Mouse (Mus musculus) stomach, postnatal 0 days (tissue): ENCODE measurements around the gene Clca4a. TPM values are rescaled to one million over a fixed set of nuclear protein-coding genes. Genes with fewer than 3 reads are reported as not detected.

Source experiments
- ATAC-seq: fragments of 200-750 bp; cut with Nextera tagmentation; 2 replicates; pipeline ENCODE4 v1.8.0; 2017; ENCODE audit not compliant: low FRiP score, low TSS enrichment
- DNase-seq: peaks from one replicate; pipeline ENCODE4 v3.0.0-alpha.2; 2016; ENCODE audit warnings: low spot score
- H3K27ac ChIP-seq: fragments of 300-500 bp; sonication (generic); replicated peaks from 2 replicates; pipeline ENCODE4 v1.5.1; 2014; ENCODE audit warnings: mild to moderate bottlenecking, control low read depth
- H3K27me3 ChIP-seq: fragments of 300-500 bp; sonication (generic); 2 replicates; pipeline ENCODE4 v1.6.1; 2014; ENCODE audit warnings: low read length; ENCODE audit not compliant: control insufficient read depth, insufficient read depth
- H3K36me3 ChIP-seq: fragments of 300-500 bp; sonication (generic); 2 replicates; pipeline ENCODE4 v1.6.1; 2014; ENCODE audit warnings: low read length, mixed read lengths; ENCODE audit not compliant: control insufficient read depth, insufficient read depth
- H3K4me1 ChIP-seq: fragments of 300-500 bp; sonication (generic); replicated peaks from 2 replicates; pipeline ENCODE4 v1.6.1; 2014; ENCODE audit warnings: antibody characterized with exemption; ENCODE audit not compliant: control insufficient read depth, insufficient read depth
- H3K4me2 ChIP-seq: fragments of 300-500 bp; sonication (generic); replicated peaks from 2 replicates; pipeline ENCODE4 v1.6.1; 2014; ENCODE audit warnings: low read depth, mild to moderate bottlenecking, control low read depth, moderate library complexity
- H3K4me3 ChIP-seq: fragments of 300-500 bp; sonication (generic); 2 replicates; pipeline ENCODE4 v1.5.1; 2014; ENCODE audit warnings: low read depth, low read length, control low read depth
- H3K9ac ChIP-seq: fragments of 300-500 bp; sonication (generic); 2 replicates; pipeline ENCODE4 v1.6.1; 2014; ENCODE audit warnings: mild to moderate bottlenecking, low read length, control low read depth, mixed read lengths
- H3K9me3 ChIP-seq: fragments of 300-500 bp; sonication (generic); 2 replicates; pipeline ENCODE4 v1.6.1; 2016; ENCODE audit warnings: low read length; ENCODE audit not compliant: control insufficient read depth
- CTCF ChIP-seq: IDR thresholded peaks from 2 replicates; pipeline ENCODE4 v1.5.1; 2016; ENCODE audit warnings: antibody characterized with exemption, low read depth, mild to moderate bottlenecking, moderate library complexity
- EP300 ChIP-seq: optimal IDR thresholded peaks from 2 replicates; pipeline ENCODE3; 2016; ENCODE audit warnings: antibody characterized with exemption
- WGBS: fragments of 180-500 bp; shearing (Covaris S2); extraction: QIAGEN DNeasy Blood & Tissue Kit; methylation state at CpG from one replicate; pipeline ENCODE4 v1.1.7; 2014; 5-methylcytosine and 5-hydroxymethylcytosine counted together
- polyA plus RNA-seq: library from polyadenylated mRNA; unstranded; fragments of >200 nt; fragmentation: Nextera tagmentation; extraction: Ambion mirVana; gene quantifications from 2 replicates; pipeline ENCODE4 v1.2.1, GENCODE M21; 2015

Gene Clca4a
- polyA plus RNA-seq, 1 experiment from 2014 or later, result 0.07 TPM

- no peak for TF ChIP-seq EP300
- TF ChIP-seq CTCF, result no peak
- no peaks in the 10 kb centered on the region for H3K36me3 ChIP-seq
- H3K4me1 ChIP-seq, result no peaks in the 10 kb centered on the region
- no peak overlapping the region for H3K4me3 ChIP-seq
- H3K27ac ChIP-seq, result no peak overlapping the region
- H3K27me3 ChIP-seq, result no peaks in the 10 kb centered on the region
- WGBS, result 59% methylated on average over 5 of the region's 5 CpGs
- no peak for DNase-seq
- ATAC-seq, result no peak
- H3K9me3 ChIP-seq, result no peaks in the 10 kb centered on the region
- no peak overlapping the region for H3K9ac ChIP-seq
- H3K4me2 ChIP-seq, result no peak overlapping the region
These were observed 11.0 kb upstream of the Clca4a start for GRCm38 (mm10) chr3:144985890-144986289.

- Histone ChIP-seq H3K4me1 (no peaks in the 10 kb centered on the region), H3K27me3 (no peaks in the 10 kb centered on the region), H3K9ac (no peak overlapping the region), H3K4me3 (no peak overlapping the region), H3K9me3 (no peaks in the 10 kb centered on the region), H3K4me2 (no peak overlapping the region), H3K36me3 (no peaks in the 10 kb centered on the region), H3K27ac (no peak overlapping the region)
- 75% methylated on average over 6 of the region's 6 CpGs for WGBS
- ATAC-seq (peak; percentile 69; the same call in 1 of the 2 replicates), DNase-seq (no peak)
- no peak for TF ChIP-seq CTCF
- no peak for TF ChIP-seq EP300
These were observed 5.7 kb upstream of the Clca4a start for GRCm38 (mm10) chr3:144980551-144980950.

GRCm38 (mm10) chr3:144977631-144978030, 2.8 kb upstream of the Clca4a start:
- DNase-seq, result no peak
- no peaks in the 10 kb centered on the region for H3K36me3 ChIP-seq
- no peaks in the 10 kb centered on the region for H3K4me1 ChIP-seq
- TF ChIP-seq EP300, result no peak
- TF ChIP-seq CTCF, result no peak
- WGBS, result 51% methylated on average over 4 of the region's 4 CpGs
- no peak overlapping the region for H3K4me2 ChIP-seq
- H3K27me3 ChIP-seq, result no peaks in the 10 kb centered on the region
- H3K9ac ChIP-seq, result no peak overlapping the region
- no peak overlapping the region for H3K27ac ChIP-seq
- no peak overlapping the region for H3K4me3 ChIP-seq
- no peaks in the 10 kb centered on the region for H3K9me3 ChIP-seq
- no peak for ATAC-seq

- H3K4me3 ChIP-seq, result no peak overlapping the region
- no peak overlapping the region for H3K9ac ChIP-seq
- DNase-seq, result no peak
- H3K27me3 ChIP-seq, result no peaks in the 10 kb centered on the region
- H3K4me2 ChIP-seq, result no peak overlapping the region
- H3K4me1 ChIP-seq, result no peaks in the 10 kb centered on the region
- H3K9me3 ChIP-seq, result no peaks in the 10 kb centered on the region
- 79% methylated on average over 1 of the region's 1 CpGs for WGBS
- H3K27ac ChIP-seq, result no peak overlapping the region
- no peaks in the 10 kb centered on the region for H3K36me3 ChIP-seq
- no peak for ATAC-seq
- TF ChIP-seq EP300 (no peak), CTCF (no peak)
These were observed 1.2 kb upstream of the Clca4a start for GRCm38 (mm10) chr3:144976091-144976490.

GRCm38 (mm10) chr3:144971553-144972270, 3.1 kb downstream of the Clca4a start:
- peak; percentile 97 for ATAC-seq
- DNase-seq, result peak; percentile 28
- TF ChIP-seq CTCF (no peak), EP300 (no peak)
- H3K27ac ChIP-seq, result no peak overlapping the region
- H3K27me3 ChIP-seq, result no peaks in the 10 kb centered on the region
- H3K36me3 ChIP-seq, result no peaks in the 10 kb centered on the region
- no peak overlapping the region for H3K9ac ChIP-seq
- no peaks in the 10 kb centered on the region for H3K9me3 ChIP-seq
- no peak overlapping the region for H3K4me3 ChIP-seq
- H3K4me1 ChIP-seq, result no peaks in the 10 kb centered on the region
- 67% methylated on average over 9 of the region's 9 CpGs for WGBS
- H3K4me2 ChIP-seq, result no peak overlapping the region

- Histone ChIP-seq H3K4me1 (no peaks in the 10 kb centered on the region), H3K4me3 (no peak overlapping the region), H3K4me2 (no peak overlapping the region), H3K27me3 (no peaks in the 10 kb centered on the region), H3K27ac (no peak overlapping the region), H3K36me3 (no peaks in the 10 kb centered on the region), H3K9me3 (no peaks in the 10 kb centered on the region), H3K9ac (no peak overlapping the region)
- TF ChIP-seq CTCF (no peak), EP300 (no peak)
- WGBS, result 70% methylated on average over 1 of the region's 1 CpGs
- no peak for DNase-seq
- no peak for ATAC-seq
These were observed 5.1 kb downstream of the Clca4a start for GRCm38 (mm10) chr3:144969755-144970154.
